Mouse (Mus musculus) stomach, embryonic 15.5 days (tissue): ENCODE data around the gene 2610528J11Rik. TPM values are rescaled to one million over a fixed set of nuclear protein-coding genes. Genes with fewer than 3 reads are reported as not detected.
"Not testable (repeated sequence)": the region's sequence is repeated elsewhere in the genome, so short reads cannot be mapped to it uniquely, and the experiment has no call there.

Experiments
- ATAC-seq: fragments of 200-750 bp; cut with Nextera tagmentation; 2 replicates; pipeline ENCODE4 v1.8.0; 2017; ENCODE audit warnings: low read depth, moderate number of reproducible peaks, moderate TSS enrichment; ENCODE audit not compliant: insufficient read depth, low FRiP score
- H3K27ac ChIP-seq: fragments of 300-500 bp; sonication (generic); 2 replicates; pipeline ENCODE4 v1.5.1; 2015; ENCODE audit warnings: mild to moderate bottlenecking, inconsistent platforms
- H3K27me3 ChIP-seq: fragments of 300-500 bp; sonication (generic); replicated peaks from 2 replicates; pipeline ENCODE4 v1.6.1; 2015; ENCODE audit warnings: inconsistent platforms
- H3K36me3 ChIP-seq: fragments of 300-500 bp; sonication (generic); 2 replicates; pipeline ENCODE4 v1.6.1; 2015; ENCODE audit warnings: inconsistent platforms
- H3K4me1 ChIP-seq: fragments of 300-500 bp; sonication (generic); 2 replicates; pipeline ENCODE4 v1.6.1; 2015; ENCODE audit warnings: inconsistent platforms
- H3K4me2 ChIP-seq: fragments of 300-500 bp; sonication (generic); 2 replicates; pipeline ENCODE4 v1.6.1; 2015; ENCODE audit warnings: mild to moderate bottlenecking, inconsistent platforms
- H3K4me3 ChIP-seq: fragments of 300-500 bp; sonication (generic); replicated peaks from 2 replicates; pipeline ENCODE4 v1.5.1; 2015; ENCODE audit warnings: inconsistent platforms
- H3K9ac ChIP-seq: fragments of 300-500 bp; sonication (generic); 2 replicates; pipeline ENCODE4 v1.6.1; 2015; ENCODE audit warnings: inconsistent platforms
- H3K9me3 ChIP-seq: fragments of 300-500 bp; sonication (generic); 2 replicates; pipeline ENCODE4 v1.6.1; 2016; ENCODE audit warnings: inconsistent platforms
- WGBS: fragments of 180-500 bp; shearing (Covaris S2); methylation state at CpG from one replicate; pipeline ENCODE4 v1.1.7; 2015; 5-methylcytosine and 5-hydroxymethylcytosine counted together
- polyA plus RNA-seq: library from polyadenylated mRNA; unstranded; fragments of >200 nt; fragmentation: Nextera tagmentation; extraction: Ambion mirVana; gene quantifications from 2 replicates; pipeline ENCODE4 v1.2.1, GENCODE M21; 2015

Gene 2610528J11Rik
- polyA plus RNA-seq, 1 experiment from 2014 or later = 30.4 TPM

DNA sequence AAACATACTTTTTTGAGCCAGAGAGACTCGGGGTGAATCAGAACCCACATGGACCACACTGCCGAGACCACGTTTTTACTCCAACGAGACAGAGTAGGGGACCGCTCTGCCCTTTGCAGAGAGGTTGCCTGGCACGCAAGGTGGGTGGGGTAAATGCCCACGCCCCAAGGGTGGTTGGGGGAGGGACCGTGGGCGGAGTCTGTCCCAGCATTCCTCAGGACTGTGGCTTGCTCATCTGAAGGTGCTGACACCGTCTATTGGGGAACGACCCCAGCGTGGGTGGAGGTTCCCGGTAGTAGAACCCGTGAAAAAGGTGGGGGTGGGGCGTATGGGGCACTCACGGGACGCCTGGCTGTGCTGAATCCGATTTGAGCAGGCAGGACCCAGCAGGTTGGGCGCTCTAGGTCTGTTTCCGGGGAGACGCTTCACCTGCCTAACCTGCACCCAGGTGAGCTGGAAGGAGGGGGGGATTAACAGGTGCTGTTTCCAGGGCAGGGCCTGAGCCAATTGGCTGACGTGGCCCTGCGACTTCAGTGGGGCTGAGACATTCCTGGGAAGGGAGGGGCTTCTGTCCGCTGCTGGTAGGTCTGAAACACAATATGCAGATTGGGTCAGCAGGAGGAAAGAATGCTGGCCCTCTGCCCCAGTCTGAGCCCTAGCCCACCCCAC lies 16.9 kb downstream of the 2610528J11Rik start, which contains the start of gene Tmem125:
Tmem125 (minus strand) TSS at position 453 of the 669 bp plus-strand sequence.
- H3K4me3 ChIP-seq = peak within 1 kb of the TSS; percentile 40
- no peaks in the 10 kb centered on the region for H3K9me3 ChIP-seq
- peak within 1 kb of the TSS; percentile 91 for H3K27ac ChIP-seq
- ATAC-seq = peak; percentile 87
- H3K4me2 ChIP-seq = peak within 1 kb of the TSS; percentile 55
- peaks cover 9% of the 10 kb centered on the region; the same call in 1 of the 2 replicates for H3K4me1 ChIP-seq
- WGBS = 2% methylated on average over 24 of the region's 24 CpGs
- H3K36me3 ChIP-seq = no peaks in the 10 kb centered on the region
- no peak within 1 kb of the TSS for H3K9ac ChIP-seq
- H3K27me3 ChIP-seq = no peaks in the 10 kb centered on the region

DNA sequence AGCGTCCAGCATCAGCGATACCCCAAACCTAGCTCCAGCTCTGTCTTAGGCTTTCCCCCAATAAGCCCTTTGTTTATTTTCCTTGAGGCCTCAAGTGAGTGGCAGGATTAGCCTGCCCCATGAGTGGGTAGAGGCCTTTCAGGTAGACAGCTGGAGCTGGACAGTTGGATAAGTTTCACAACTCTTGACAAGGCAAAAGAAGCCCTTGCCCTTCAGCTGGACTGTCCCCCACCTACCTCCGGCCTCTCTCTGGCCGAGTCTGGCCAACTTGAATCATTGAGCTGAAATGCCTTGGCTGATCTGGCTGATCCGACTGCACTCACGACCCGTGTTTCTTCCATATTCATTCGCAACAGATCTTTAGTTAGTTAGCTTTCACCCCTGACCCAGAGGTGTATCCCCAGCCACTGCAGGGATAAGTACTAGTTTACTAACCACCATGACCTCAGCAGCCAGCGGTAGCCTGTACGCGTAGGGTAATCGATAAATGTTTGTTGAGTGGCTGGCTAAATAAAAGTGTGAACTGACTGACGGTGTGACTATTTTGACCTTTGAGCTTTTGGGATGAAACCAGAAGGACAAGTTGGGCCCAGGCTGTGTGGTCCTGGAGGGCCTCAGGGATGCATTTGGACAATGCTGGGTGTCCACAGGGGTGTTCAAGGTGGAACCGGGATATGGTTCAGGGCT lies 17.8 kb downstream of the 2610528J11Rik start:
- WGBS = 58% methylated on average over 14 of the region's 14 CpGs
- peaks cover 9% of the 10 kb centered on the region; the same call in 1 of the 2 replicates for H3K4me1 ChIP-seq
- no peaks in the 10 kb centered on the region for H3K9me3 ChIP-seq
- H3K27me3 ChIP-seq = no peaks in the 10 kb centered on the region
- ATAC-seq = no peak
- H3K27ac ChIP-seq = peak overlapping the region; percentile 91
- peak overlapping the region; percentile 40 for H3K4me3 ChIP-seq
- peak overlapping the region; percentile 55 for H3K4me2 ChIP-seq
- no peaks in the 10 kb centered on the region for H3K36me3 ChIP-seq
- H3K9ac ChIP-seq = no peak overlapping the region

DNA sequence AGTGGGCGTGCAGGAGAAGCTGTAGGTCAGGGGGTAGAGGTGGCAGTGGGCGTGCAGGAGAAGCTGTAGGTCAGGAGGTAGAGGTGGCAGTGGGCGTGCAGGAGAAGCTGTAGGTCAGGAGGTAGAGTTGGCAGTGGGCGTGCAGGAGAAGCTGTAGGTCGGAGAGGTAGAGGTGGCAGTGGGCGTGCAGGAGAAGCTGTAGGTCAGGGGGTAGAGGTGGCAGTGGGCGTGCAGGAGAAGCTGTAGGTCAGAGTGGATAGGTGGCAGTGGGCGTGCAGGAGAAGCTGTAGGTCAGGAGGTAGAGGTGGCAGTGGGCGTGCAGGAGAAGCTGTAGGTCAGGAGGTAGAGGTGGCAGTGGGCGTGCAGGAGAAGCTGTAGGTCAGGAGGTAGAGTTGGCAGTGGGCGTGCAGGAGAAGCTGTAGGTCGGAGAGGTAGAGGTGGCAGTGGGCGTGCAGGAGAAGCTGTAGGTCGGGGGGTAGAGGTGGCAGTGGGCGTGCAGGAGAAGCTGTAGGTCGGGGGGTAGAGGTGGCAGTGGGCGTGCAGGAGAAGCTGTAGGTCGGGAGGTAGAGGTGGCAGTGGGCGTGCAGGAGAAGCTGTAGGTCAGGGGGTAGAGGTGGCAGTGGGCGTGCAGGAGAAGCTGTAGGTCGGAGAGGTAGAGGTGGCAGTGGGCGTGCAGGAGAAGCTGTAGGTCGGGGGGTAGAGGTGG lies 20.8 kb downstream of the 2610528J11Rik start:
- not testable (repeated sequence) for ATAC-seq

DNA sequence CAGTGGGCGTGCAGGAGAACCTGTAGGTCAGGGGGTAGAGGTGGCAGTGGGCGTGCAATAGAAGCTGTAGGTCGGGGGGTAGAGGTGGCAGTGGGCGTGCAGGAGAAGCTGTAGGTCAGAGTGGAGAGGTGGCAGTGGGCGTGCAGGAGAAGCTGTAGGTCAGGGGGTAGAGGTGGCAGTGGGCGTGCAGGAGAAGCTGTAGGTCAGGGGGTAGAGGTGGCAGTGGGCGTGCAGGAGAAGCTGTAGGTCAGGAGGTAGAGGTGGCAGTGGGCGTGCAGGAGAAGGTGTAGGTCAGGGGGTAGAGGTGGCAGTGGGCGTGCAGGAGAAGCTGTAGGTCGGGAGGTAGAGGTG lies 21.3 kb downstream of the 2610528J11Rik start:
- ATAC-seq, H3K9ac ChIP-seq, H3K4me3 ChIP-seq, H3K9me3 ChIP-seq, H3K27ac ChIP-seq, H3K4me2 ChIP-seq, H3K27me3 ChIP-seq, H3K4me1 ChIP-seq, H3K36me3 ChIP-seq: not testable (repeated sequence)
- 83% methylated on average over 10 of the region's 10 CpGs for WGBS

More for the DNA sequence above, 20.8 kb downstream of the 2610528J11Rik start:
- 85% methylated on average over 23 of the region's 23 CpGs for WGBS
- H3K27ac ChIP-seq, H3K4me1 ChIP-seq, H3K36me3 ChIP-seq, H3K4me2 ChIP-seq, H3K9me3 ChIP-seq, H3K9ac ChIP-seq, H3K4me3 ChIP-seq, H3K27me3 ChIP-seq: not testable (repeated sequence)

DNA sequence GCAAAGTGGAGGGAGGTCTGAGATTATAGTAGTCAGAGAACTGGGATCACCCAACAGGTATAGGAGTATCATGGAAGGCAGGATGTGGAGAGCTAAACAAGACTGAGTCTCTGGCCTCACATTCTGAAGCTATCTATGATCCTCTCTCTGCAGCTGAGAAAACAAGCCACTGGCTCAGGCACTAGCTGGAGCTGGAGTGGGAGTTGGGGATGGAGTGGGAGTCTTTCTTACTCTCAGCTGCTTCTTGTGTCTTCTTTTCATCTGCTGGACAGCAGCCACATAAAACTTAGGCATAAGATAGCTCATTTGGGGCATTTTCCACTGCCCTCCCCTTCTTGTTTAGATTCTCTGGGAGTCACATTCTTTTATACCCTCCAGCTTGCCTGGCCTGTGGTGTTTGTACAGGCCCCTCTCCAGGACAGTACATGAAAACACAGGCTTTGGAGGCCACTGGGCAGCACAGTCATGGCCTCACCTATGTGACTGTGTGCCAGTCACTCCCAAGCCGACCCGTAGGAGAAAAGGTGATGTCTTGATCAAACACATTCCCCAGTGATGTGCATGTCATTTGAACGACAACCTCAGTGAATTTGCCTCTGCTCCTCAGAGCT lies 26.3 kb downstream of the 2610528J11Rik start:
- Histone ChIP-seq H3K4me2 (no peak overlapping the region), H3K36me3 (no peaks in the 10 kb centered on the region), H3K9me3 (no peaks in the 10 kb centered on the region), H3K4me1 (no peaks in the 10 kb centered on the region), H3K9ac (no peak overlapping the region), H3K4me3 (no peak overlapping the region), H3K27ac (no peak overlapping the region), H3K27me3 (no peaks in the 10 kb centered on the region)
- 60% methylated on average over 3 of the region's 3 CpGs for WGBS
- no peak for ATAC-seq

DNA sequence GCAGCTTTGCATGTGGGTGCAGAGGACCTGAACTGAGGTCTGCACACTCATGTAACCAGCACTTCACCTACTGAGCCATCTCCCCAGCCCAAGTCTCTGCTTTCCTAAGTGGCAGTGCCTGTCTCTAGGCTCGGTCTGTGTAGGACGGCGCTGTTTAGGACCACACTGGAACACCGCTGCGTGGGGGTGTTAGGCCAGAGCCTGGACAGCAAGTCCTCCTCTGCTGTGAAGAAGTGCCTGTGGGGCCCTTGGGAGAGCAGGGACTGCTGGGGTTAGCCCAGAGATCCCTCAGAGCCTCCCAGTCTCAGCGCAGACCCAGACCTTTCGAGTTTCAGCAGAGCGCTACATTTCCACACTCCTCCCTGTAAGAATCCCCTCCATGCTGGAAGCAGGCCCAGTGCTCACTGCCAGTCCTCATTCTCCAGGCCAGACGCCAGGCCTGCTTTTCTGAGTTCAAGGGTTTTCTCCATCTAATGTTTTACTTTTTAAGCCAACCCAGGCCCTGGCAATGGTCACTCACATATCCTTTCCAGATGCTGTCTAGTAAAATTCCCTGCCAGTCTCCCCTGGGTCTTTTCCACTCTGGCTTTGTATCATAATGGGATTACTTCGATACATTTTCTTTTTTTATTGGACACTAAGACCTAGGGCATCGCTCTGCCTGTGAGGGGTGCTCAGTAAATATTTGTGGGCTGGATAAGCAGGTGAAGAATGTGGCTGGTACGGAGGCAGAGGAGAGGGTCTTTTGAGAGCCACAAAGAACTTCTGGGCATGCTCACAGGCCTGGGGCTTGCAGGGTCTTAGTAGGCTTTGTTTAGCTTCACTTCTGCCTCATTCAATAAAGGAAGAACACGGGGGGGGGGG lies 37.5 kb downstream of the 2610528J11Rik start:
- ATAC-seq = no peak

DNA sequence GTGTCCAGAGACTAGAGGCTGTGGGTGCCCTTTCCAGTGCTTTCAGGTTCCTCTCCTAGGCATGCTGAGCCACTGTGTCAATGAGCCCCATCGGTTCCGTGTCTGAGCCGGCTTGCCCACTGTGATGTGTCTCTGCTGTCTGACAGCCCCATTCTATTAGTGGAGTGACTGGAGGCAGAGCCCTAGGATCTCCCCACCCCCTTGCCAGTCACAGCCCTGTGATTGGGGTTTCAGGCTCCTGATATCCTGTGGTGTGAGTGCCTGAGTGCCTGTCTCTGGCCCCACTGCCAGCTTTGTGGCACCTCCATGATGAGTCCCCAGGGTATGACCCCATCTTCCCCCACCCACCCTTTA lies 38.1 kb downstream of the 2610528J11Rik start:
- Histone ChIP-seq H3K27ac (no peak overlapping the region), H3K36me3 (no peaks in the 10 kb centered on the region), H3K4me3 (no peak overlapping the region), H3K4me2 (no peak overlapping the region), H3K9me3 (no peaks in the 10 kb centered on the region), H3K27me3 (no peaks in the 10 kb centered on the region), H3K9ac (no peak overlapping the region), H3K4me1 (no peaks in the 10 kb centered on the region)
- 67% methylated on average over 3 of the region's 3 CpGs for WGBS
- ATAC-seq = no peak

More for the DNA sequence above, 37.5 kb downstream of the 2610528J11Rik start:
- Histone ChIP-seq H3K9ac (no peak overlapping the region), H3K27ac (no peak overlapping the region), H3K9me3 (no peaks in the 10 kb centered on the region), H3K27me3 (no peaks in the 10 kb centered on the region), H3K36me3 (no peaks in the 10 kb centered on the region), H3K4me1 (no peaks in the 10 kb centered on the region), H3K4me2 (no peak overlapping the region), H3K4me3 (no peak overlapping the region)
- 67% methylated on average over 13 of the region's 13 CpGs for WGBS

DNA sequence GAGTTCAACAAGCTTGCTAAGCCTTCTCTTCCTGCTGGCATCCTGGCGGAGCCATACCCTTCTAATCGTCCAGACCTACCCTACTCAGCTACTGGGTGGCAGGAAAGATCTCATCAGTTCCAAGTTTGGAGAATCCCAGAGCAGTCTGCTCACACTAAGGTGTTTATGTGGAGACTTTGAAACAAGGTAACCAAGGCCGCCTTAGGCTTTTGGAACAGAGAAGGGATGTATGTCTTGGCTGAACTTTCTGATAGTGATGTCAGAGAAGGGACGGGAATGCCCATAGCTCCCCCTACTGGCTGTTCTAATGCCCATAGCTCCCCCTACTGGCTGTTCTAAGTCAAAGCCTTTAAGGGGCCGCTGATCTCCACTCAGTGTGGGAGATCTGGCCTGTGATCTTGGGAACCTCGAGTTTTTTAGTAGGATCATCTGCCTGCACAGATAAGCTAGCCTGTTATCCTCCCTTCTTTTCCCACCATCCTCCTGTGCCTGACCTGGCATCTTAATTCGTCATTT lies 39.4 kb downstream of the 2610528J11Rik start:
- Histone ChIP-seq H3K36me3 (no peaks in the 10 kb centered on the region), H3K9ac (no peak overlapping the region), H3K4me2 (no peak overlapping the region), H3K27me3 (no peaks in the 10 kb centered on the region), H3K9me3 (no peaks in the 10 kb centered on the region), H3K4me1 (no peaks in the 10 kb centered on the region), H3K27ac (no peak overlapping the region), H3K4me3 (no peak overlapping the region)
- ATAC-seq = no peak
- 32% methylated on average over 7 of the region's 7 CpGs for WGBS

DNA sequence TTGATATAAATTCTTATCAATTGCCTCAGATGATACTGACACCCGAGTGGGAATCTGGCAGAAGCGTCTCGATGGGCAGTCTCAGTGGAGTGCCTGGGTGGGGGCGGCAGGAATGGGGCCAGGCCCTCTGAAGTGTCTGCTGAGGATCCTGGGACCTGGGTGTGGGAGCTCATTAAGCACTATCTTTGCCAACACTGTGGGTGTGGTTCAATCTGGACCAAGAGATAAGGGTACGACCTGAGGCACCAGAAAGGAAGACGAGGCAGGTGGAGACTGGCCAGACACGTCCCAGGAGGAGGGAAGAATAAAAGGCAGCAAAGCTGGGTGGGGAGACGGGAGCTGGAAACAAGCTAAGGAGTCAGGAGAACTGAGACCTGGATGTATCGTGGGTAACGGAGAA lies 41.9 kb downstream of the 2610528J11Rik start:
- WGBS = 53% methylated on average over 10 of the region's 10 CpGs
- H3K4me3 ChIP-seq = no peak overlapping the region
- ATAC-seq = 0 out of 2 replicates have a peak, but pooled peaks have one; percentile 64
- H3K9ac ChIP-seq = no peak overlapping the region
- H3K27me3 ChIP-seq = no peaks in the 10 kb centered on the region
- no peaks in the 10 kb centered on the region for H3K9me3 ChIP-seq
- H3K36me3 ChIP-seq = no peaks in the 10 kb centered on the region
- no peak overlapping the region for H3K4me2 ChIP-seq
- no peaks in the 10 kb centered on the region for H3K4me1 ChIP-seq
- no peak overlapping the region for H3K27ac ChIP-seq

DNA sequence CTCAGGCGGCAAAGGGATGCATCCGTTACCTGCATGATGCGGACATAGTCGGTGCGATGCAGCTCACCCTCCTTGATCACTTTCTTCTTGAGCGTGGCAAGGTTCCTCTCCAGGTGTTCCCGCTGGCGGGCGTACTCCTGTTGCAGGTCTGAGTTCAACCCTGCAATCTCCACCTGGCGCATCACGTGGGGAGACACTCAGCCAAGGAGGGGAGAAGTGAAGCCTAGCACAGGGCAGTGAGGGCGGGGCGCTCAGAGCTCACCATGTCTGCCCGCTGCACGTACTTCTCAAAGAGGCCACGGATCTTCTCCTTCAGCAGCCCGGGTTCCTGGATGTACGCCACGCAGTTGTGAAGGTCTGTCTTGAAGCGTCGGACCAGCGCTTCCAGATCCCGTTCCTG lies 42.5 kb downstream of the 2610528J11Rik start:
- no peaks in the 10 kb centered on the region for H3K4me1 ChIP-seq
- no peak overlapping the region for H3K4me2 ChIP-seq
- no peak overlapping the region for H3K27ac ChIP-seq
- no peaks in the 10 kb centered on the region for H3K27me3 ChIP-seq
- WGBS = 66% methylated on average over 23 of the region's 23 CpGs
- no peak overlapping the region for H3K9ac ChIP-seq
- no peaks in the 10 kb centered on the region for H3K9me3 ChIP-seq
- no peak for ATAC-seq
- H3K4me3 ChIP-seq = no peak overlapping the region
- no peaks in the 10 kb centered on the region for H3K36me3 ChIP-seq

DNA sequence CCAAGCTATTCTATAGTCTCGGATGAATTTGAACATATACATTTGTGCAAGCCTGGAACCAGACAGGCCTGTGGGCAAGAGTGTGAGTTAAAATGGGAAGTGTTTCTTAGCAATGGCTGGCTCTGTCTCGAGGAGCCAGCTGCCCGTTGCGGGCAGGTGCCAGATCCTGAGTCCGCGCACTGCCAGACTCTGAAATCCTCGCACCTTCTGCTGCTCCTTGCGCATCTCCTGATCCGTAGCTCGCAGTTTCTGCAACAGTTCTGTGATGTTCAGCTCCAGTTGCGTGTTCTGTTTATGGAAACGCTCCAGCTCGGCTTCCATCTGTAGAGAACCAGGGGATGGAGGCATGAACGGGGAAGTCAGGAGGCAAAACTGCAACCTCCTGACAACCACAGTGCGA lies 44.6 kb downstream of the 2610528J11Rik start:
- Histone ChIP-seq H3K9me3 (no peaks in the 10 kb centered on the region), H3K4me1 (no peaks in the 10 kb centered on the region), H3K36me3 (no peaks in the 10 kb centered on the region), H3K9ac (no peak overlapping the region), H3K4me3 (no peak overlapping the region), H3K27me3 (no peaks in the 10 kb centered on the region), H3K27ac (no peak overlapping the region), H3K4me2 (no peak overlapping the region)
- 71% methylated on average over 15 of the region's 15 CpGs for whole genome bisulfite sequencing
- no peak for ATAC-seq
